Mouse (Mus musculus): Measurements from ENCODE around the gene Aamp. TPM values are rescaled to one million over a fixed set of nuclear protein-coding genes. Genes with fewer than 3 reads are reported as not detected.

Gene Aamp
- polyA plus RNA-seq, 1 experiment from 2014 or later: 173 TPM

DNA sequence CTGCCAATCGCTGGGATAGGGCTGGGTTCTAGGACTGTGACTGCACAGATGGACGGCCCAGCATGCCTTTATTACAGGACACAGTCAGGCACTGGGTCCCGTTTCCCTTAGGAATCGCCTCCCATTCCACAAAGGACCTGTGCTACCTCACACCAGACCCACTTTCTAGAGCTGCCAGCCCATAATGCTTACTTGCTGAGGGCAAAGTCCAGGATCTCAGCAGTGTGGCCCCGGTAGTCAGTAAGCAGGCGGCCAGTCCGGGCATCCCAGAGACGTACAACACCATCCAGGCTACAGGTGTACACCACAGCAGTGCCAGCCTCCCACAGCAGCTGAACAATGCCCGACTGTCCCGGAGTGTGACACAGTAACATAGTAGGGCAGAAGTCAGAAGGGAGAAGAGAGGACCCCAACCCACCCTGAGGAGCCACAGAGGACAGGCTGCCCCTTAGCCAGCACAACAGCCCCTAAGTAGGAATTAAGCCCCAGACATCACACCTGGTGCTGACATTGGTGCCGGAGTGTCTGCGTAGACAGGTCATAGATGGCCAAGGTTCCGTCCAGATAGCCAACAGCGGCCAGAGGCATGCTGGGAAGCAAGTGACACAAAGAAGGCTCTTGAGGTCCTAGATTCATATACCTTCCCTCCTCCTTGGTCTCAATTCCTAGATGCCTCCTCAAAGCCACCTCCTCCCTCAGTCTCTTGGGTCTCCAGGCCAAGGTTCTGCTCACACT, 3.8 kb downstream of the Aamp start:
- peaks cover 23% of the 10 kb centered on the region for H3K4me1 ChIP-seq (ENCODE audit: control insufficient read depth, insufficient read depth, low read length)
- no peak overlapping the region for H3K4me2 ChIP-seq
- H3K27me3 ChIP-seq (ENCODE audit: control insufficient read depth, insufficient read depth, low read length): no peaks in the 10 kb centered on the region
- H3K9ac ChIP-seq (ENCODE audit: low read depth, low read length): no peak overlapping the region
- H3K9me3 ChIP-seq (replicated peaks; ENCODE audit: control insufficient read depth, low read length): no peaks in the 10 kb centered on the region
- H3K27ac ChIP-seq (ENCODE audit: low read depth, low read length): no peak overlapping the region
- H3K4me3 ChIP-seq (ENCODE audit: low read depth, low read length): no peak overlapping the region
- peaks cover 24% of the 10 kb centered on the region for H3K36me3 ChIP-seq (ENCODE audit: control insufficient read depth, insufficient read depth, low read length)
- no peak for ATAC-seq (replicated peaks; ENCODE audit: insufficient number of reproducible peaks, low FRiP score, low TSS enrichment)
- 90% methylated on average over 14 of the region's 14 CpGs for WGBS (ENCODE audit: insufficient replicate concordance)

DNA sequence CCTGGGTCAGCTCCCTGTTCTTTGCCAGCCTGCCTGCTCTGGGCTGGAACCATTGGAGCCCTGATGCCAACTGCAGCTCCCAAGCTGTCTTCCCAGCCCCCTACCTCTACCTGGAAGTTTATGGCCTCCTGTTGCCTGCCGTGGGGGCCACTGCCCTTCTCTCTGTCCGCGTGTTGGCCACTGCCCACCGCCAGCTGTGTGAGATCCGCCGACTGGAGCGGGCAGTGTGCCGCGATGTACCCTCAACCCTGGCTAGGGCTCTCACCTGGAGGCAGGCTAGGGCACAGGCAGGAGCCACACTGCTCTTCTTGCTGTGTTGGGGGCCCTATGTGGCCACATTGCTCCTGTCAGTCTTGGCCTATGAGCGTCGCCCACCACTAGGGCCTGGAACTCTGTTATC, 5.5 kb downstream of the Aamp start:
- Histone ChIP-seq H3K4me3 (ENCODE audit: low read depth, low read length) (no peak overlapping the region), H3K36me3 (ENCODE audit: control insufficient read depth, insufficient read depth, low read length) (peaks cover 24% of the 10 kb centered on the region), H3K27ac (ENCODE audit: low read depth, low read length) (no peak overlapping the region), H3K27me3 (ENCODE audit: control insufficient read depth, insufficient read depth, low read length) (no peaks in the 10 kb centered on the region), H3K9ac (ENCODE audit: low read depth, low read length) (no peak overlapping the region), H3K4me2 (no peak overlapping the region), H3K9me3 (replicated peaks; ENCODE audit: control insufficient read depth, low read length) (no peaks in the 10 kb centered on the region), H3K4me1 (ENCODE audit: control insufficient read depth, insufficient read depth, low read length) (peaks cover 34% of the 10 kb centered on the region)
- ATAC-seq (replicated peaks; ENCODE audit: insufficient number of reproducible peaks, low FRiP score, low TSS enrichment): no peak
- 83% methylated on average over 11 of the region's 11 CpGs for WGBS (ENCODE audit: insufficient replicate concordance)

DNA sequence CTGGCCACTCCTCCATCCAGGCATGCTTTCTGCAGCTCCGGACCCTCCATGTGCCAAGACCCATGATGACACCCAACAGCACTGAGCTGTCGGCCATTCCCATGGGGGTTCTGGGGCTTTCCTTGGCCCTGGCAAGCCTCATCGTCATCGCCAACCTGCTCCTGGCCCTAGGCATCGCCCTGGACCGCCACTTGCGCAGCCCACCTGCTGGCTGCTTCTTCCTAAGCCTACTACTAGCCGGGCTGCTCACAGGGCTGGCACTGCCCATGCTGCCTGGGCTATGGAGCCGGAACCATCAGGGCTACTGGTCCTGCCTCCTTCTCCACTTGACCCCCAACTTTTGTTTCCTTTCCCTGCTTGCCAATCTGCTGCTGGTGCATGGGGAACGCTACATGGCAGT, 6.0 kb downstream of the Aamp start, which contains the start of gene Gpbar1:
Gene Gpbar1, plus strand, starts transcription at position 13 of the 400 bp plus-strand sequence.
- 84% methylated on average over 10 of the region's 10 CpGs for WGBS (ENCODE audit: insufficient replicate concordance)
- ATAC-seq (replicated peaks; ENCODE audit: insufficient number of reproducible peaks, low FRiP score, low TSS enrichment): no peak
- no peak within 1 kb of the TSS for H3K4me3 ChIP-seq (ENCODE audit: low read depth, low read length)

DNA sequence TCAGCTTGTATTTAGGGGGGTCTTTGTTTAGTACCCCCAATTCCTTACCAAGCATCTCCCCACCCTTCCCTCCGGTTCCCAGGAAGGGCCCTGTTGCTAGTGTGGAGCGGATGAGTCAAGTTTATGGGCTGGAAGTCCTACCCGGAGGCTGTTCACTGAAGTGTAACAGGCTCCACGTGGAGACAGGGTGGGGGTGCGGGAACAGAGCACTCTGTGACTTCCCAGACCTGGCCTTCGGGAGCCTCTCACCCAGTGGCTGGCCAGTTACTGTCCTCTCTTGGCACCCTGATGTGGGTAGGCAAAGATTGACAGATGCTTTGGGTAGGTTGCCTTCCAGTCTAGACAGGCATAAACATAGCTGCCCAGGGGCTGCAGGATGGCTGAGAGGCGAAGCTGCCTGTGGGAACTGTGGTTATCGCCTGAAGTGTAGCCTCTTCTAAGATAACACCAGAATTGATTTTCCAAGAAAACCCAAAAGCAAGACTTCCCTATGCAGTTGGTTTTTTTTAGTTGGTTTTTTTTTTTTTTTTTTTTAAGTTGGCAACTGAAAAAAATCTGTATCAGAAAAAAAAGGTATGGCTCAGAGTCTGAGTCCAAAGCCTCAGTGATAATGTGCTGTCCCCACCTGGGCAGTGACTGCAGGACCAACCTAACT, 6.5 kb downstream of the Aamp start:
- Histone ChIP-seq H3K9ac (ENCODE audit: low read depth, low read length) (0 out of 2 replicates have a peak overlapping the region, but pooled peaks have one; percentile 16), H3K36me3 (ENCODE audit: control insufficient read depth, insufficient read depth, low read length) (peaks cover 24% of the 10 kb centered on the region), H3K9me3 (replicated peaks; ENCODE audit: control insufficient read depth, low read length) (no peaks in the 10 kb centered on the region), H3K27ac (ENCODE audit: low read depth, low read length) (no peak overlapping the region), H3K4me2 (no peak overlapping the region), H3K4me1 (ENCODE audit: control insufficient read depth, insufficient read depth, low read length) (peaks cover 35% of the 10 kb centered on the region), H3K27me3 (ENCODE audit: control insufficient read depth, insufficient read depth, low read length) (no peaks in the 10 kb centered on the region), H3K4me3 (ENCODE audit: low read depth, low read length) (no peak overlapping the region)
- ATAC-seq (replicated peaks; ENCODE audit: insufficient number of reproducible peaks, low FRiP score, low TSS enrichment): no peak
- 53% methylated on average over 8 of the region's 8 CpGs for WGBS (ENCODE audit: insufficient replicate concordance)

More for the DNA sequence above, 6.0 kb downstream of the Aamp start, which contains the start of gene Gpbar1:
- Histone ChIP-seq H3K36me3 (ENCODE audit: control insufficient read depth, insufficient read depth, low read length) (peaks cover 24% of the 10 kb centered on the region), H3K9me3 (replicated peaks; ENCODE audit: control insufficient read depth, low read length) (no peaks in the 10 kb centered on the region), H3K4me1 (ENCODE audit: control insufficient read depth, insufficient read depth, low read length) (peaks cover 32% of the 10 kb centered on the region), H3K27me3 (ENCODE audit: control insufficient read depth, insufficient read depth, low read length) (no peaks in the 10 kb centered on the region), H3K4me2 (no peak within 1 kb of the TSS), H3K27ac (ENCODE audit: low read depth, low read length) (no peak within 1 kb of the TSS), H3K9ac (ENCODE audit: low read depth, low read length) (0 out of 2 replicates have a peak within 1 kb of the TSS, but pooled peaks have one; percentile 16)

DNA sequence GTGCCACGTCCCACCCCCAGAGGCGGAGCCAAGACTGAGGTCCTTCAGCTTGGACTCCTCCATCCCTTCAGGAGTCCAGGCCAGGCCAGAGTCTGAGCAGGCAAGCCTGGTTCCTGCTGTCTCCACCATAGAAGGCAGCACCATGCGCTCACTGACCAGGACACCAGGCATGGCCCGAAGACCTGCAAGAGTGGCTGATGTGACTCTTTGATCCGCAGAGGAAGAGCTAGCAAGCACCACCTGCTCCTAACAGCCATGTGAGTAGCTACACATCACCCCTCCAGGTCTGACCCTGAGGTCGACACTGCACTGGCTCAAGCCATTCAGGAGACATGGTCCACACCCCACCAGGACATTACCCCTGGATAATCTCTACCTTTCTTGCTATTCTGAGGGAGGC, 7.5 kb downstream of the Aamp start:
- Histone ChIP-seq H3K4me3 (ENCODE audit: low read depth, low read length) (no peak overlapping the region), H3K27ac (ENCODE audit: low read depth, low read length) (no peak overlapping the region), H3K4me1 (ENCODE audit: control insufficient read depth, insufficient read depth, low read length) (peaks cover 35% of the 10 kb centered on the region), H3K36me3 (ENCODE audit: control insufficient read depth, insufficient read depth, low read length) (peaks cover 24% of the 10 kb centered on the region), H3K9ac (ENCODE audit: low read depth, low read length) (no peak overlapping the region), H3K27me3 (ENCODE audit: control insufficient read depth, insufficient read depth, low read length) (no peaks in the 10 kb centered on the region), H3K9me3 (replicated peaks; ENCODE audit: control insufficient read depth, low read length) (no peaks in the 10 kb centered on the region), H3K4me2 (no peak overlapping the region)
- ATAC-seq (replicated peaks; ENCODE audit: insufficient number of reproducible peaks, low FRiP score, low TSS enrichment): no peak
- 60% methylated on average over 6 of the region's 6 CpGs for WGBS (ENCODE audit: insufficient replicate concordance)

DNA sequence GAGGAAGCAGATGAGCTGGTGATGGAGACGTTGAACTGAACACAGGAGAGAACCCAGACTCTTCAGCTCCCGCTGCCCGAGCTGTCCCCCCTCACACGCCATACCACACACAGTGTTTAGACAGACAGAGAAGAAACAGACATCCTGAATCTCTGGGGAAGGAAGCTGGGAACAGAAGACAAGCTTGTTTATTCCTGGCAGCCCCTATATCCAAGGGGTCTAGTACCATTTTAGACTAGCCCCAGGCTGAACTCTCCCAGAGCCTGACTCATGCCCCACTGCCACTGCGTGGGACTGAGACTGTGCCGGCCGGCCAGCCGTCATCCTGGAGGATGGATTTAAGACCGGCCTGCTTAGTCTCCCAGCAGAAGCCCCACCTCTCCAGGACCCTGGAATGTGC, 9.5 kb downstream of the Aamp start:
- ATAC-seq (replicated peaks; ENCODE audit: insufficient number of reproducible peaks, low FRiP score, low TSS enrichment): peak; percentile 53; the same call in 1 of the 2 replicates
- Histone ChIP-seq H3K4me2 (no peak overlapping the region; the same call in 1 of the 2 replicates), H3K4me1 (ENCODE audit: control insufficient read depth, insufficient read depth, low read length) (peaks cover 43% of the 10 kb centered on the region), H3K36me3 (ENCODE audit: control insufficient read depth, insufficient read depth, low read length) (peaks cover 7% of the 10 kb centered on the region), H3K9ac (ENCODE audit: low read depth, low read length) (no peak overlapping the region), H3K27me3 (ENCODE audit: control insufficient read depth, insufficient read depth, low read length) (no peaks in the 10 kb centered on the region), H3K9me3 (replicated peaks; ENCODE audit: control insufficient read depth, low read length) (no peaks in the 10 kb centered on the region), H3K27ac (ENCODE audit: low read depth, low read length) (peak overlapping the region; percentile 30), H3K4me3 (ENCODE audit: low read depth, low read length) (no peak overlapping the region)
- WGBS (ENCODE audit: insufficient replicate concordance): 11% methylated on average over 9 of the region's 9 CpGs

DNA sequence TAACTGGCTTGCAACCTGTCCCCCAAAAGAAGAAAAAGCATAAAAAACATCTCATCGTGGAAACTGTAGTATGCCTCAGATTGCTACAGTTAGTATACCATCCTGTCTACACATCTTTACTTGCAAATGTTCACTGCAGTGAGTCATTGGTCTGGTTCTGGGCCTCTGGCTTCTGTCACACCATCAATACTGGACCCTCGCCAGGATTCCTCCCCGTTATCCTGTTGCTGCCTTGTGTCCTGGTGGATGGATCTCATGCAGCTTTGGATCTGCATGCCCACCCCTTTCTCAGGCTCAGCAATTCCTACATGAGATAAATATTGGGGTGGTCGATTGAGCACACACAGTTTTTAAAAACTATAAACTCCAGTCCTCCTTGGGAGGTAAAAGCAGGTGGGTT, 12.9 kb downstream of the Aamp start:
- ATAC-seq (replicated peaks; ENCODE audit: insufficient number of reproducible peaks, low FRiP score, low TSS enrichment): no peak
- H3K27ac ChIP-seq (ENCODE audit: low read depth, low read length): peak overlapping the region; percentile 32

DNA sequence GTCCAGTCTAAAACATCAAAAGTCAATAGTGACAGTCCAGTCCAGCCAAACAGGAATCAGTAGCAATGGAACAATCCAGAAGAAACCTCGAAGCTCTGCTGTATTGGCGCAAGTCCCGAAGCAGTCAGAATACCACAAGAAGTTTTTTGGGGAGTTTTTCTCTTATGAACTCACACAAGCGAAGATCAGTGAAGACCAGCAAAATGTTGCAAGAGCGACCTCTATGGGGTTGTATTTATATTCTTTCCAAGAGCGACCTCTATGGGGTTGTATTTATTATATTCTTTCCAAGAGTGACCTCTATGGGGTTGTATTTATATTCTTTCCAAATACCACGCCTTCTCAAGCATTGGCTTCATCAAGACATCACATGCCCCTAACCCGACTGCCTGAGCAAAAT, 15.8 kb downstream of the Aamp start:
- no peak for ATAC-seq (replicated peaks; ENCODE audit: insufficient number of reproducible peaks, low FRiP score, low TSS enrichment)
- no peaks in the 10 kb centered on the region for H3K27me3 ChIP-seq (ENCODE audit: control insufficient read depth, insufficient read depth, low read length)
- peaks cover 11% of the 10 kb centered on the region for H3K4me1 ChIP-seq (ENCODE audit: control insufficient read depth, insufficient read depth, low read length)
- H3K9me3 ChIP-seq (replicated peaks; ENCODE audit: control insufficient read depth, low read length): no peaks in the 10 kb centered on the region
- WGBS (ENCODE audit: insufficient replicate concordance): 84% methylated on average over 8 of the region's 8 CpGs
- peaks cover 34% of the 10 kb centered on the region for H3K36me3 ChIP-seq (ENCODE audit: control insufficient read depth, insufficient read depth, low read length)
- no peak overlapping the region for H3K27ac ChIP-seq (ENCODE audit: low read depth, low read length)
- H3K9ac ChIP-seq (ENCODE audit: low read depth, low read length): no peak overlapping the region
- no peak overlapping the region for H3K4me2 ChIP-seq
- no peak overlapping the region for H3K4me3 ChIP-seq (ENCODE audit: low read depth, low read length)

More for the DNA sequence above, 12.9 kb downstream of the Aamp start:
- Histone ChIP-seq H3K4me1 (ENCODE audit: control insufficient read depth, insufficient read depth, low read length) (peaks cover 32% of the 10 kb centered on the region), H3K36me3 (ENCODE audit: control insufficient read depth, insufficient read depth, low read length) (peaks cover 8% of the 10 kb centered on the region), H3K27me3 (ENCODE audit: control insufficient read depth, insufficient read depth, low read length) (no peaks in the 10 kb centered on the region), H3K4me3 (ENCODE audit: low read depth, low read length) (no peak overlapping the region), H3K9ac (ENCODE audit: low read depth, low read length) (no peak overlapping the region), H3K9me3 (replicated peaks; ENCODE audit: control insufficient read depth, low read length) (no peaks in the 10 kb centered on the region), H3K4me2 (no peak overlapping the region)
- WGBS (ENCODE audit: insufficient replicate concordance): 32% methylated on average over 4 of the region's 4 CpGs
